Comparison of ENCODE assay signal across 11 mouse cellular contexts in genomic region chr7:30394871-30395270, GRCm38 (mm10). TPM values are rescaled to one million over a fixed set of nuclear protein-coding genes. Genes with fewer than 3 reads are reported as not detected.
A peak's percentile ranks its signal among the peaks of the same experiment; 100 is the strongest.
DNase-seq lines count a peak whose midpoint lies in the region; ATAC-seq and TF ChIP-seq lines count a peak whose summit lies in the region.
"Had no signal": no experiment of that assay in that cellular context is flagged by ENCODE, and none has a peak within 500 bp of the region (broad histone marks: within the 10 kb centered on the region; RNA-seq: fewer than 3 reads in every experiment).

No protein-coding gene starts in this region.

- no peak overlapping the region for H3K4me3 ChIP-seq in hindbrain, postnatal 0 days (ENCODE audit: low read length)
- no peak overlapping the region for H3K4me3 ChIP-seq in hindbrain, embryonic 14.5 days (replicated peaks; ENCODE audit: low read length)
- H3K4me3 ChIP-seq in macrophage (ENCODE audit: inconsistent target), result no peak overlapping the region
- no peak overlapping the region for H3K4me3 ChIP-seq in midbrain, embryonic 11.5 days (ENCODE audit: low read depth, low read length)
- H3K4me3 ChIP-seq in embryonic facial prominence, embryonic 10.5 days, result no peak overlapping the region
- H3K4me3 ChIP-seq: embryonic facial prominence, embryonic 12.5 days; limb, embryonic 10.5 days had no signal

- TF ChIP-seq CTCF in hindbrain, postnatal 0 days (IDR thresholded peaks at IDR 0.05; ENCODE audit: low read depth), result peak; percentile 21; the same call in 1 of the 2 replicates
- TF ChIP-seq CTCF in Patski (IDR thresholded peaks at IDR 0.05), result peak; percentile 47

- H3K27ac ChIP-seq in hindbrain, postnatal 0 days, result no peak overlapping the region
- no peak overlapping the region for H3K27ac ChIP-seq in hindbrain, embryonic 14.5 days
- peak overlapping the region; percentile 94 for H3K27ac ChIP-seq in macrophage
- no peak overlapping the region for H3K27ac ChIP-seq in midbrain, embryonic 11.5 days (ENCODE audit: low read depth, low read length)
- no peak overlapping the region for H3K27ac ChIP-seq in embryonic facial prominence, embryonic 10.5 days (replicated peaks)
- H3K27ac ChIP-seq: limb, embryonic 10.5 days had no signal

- CTCF ChIA-PET in Patski (lab: Charles Lee), result no interaction called here

- no peak overlapping the region for H3K4me2 ChIP-seq in hindbrain, postnatal 0 days (ENCODE audit: low read depth, low read length)
- no peak overlapping the region for H3K4me2 ChIP-seq in hindbrain, embryonic 14.5 days (replicated peaks)
- H3K4me2 ChIP-seq in midbrain, embryonic 11.5 days, result no peak overlapping the region
- H3K4me2 ChIP-seq: embryonic facial prominence, embryonic 12.5 days had no signal

- no peak overlapping the region for H3K9ac ChIP-seq in hindbrain, postnatal 0 days (replicated peaks; ENCODE audit: low read length)
- no peak overlapping the region for H3K9ac ChIP-seq in hindbrain, embryonic 14.5 days
- H3K9ac ChIP-seq in midbrain, embryonic 11.5 days (ENCODE audit: low read length), result no peak overlapping the region
- H3K9ac ChIP-seq: embryonic facial prominence, embryonic 12.5 days had no signal

- no peak for DNase-seq in hindbrain, postnatal 0 days (ENCODE audit: low spot score)
- DNase-seq in hindbrain, embryonic 14.5 days (ENCODE audit: low spot score), result no peak
- peak; percentile 68 for DNase-seq in CD4-positive helper T cell, adult 2 months (ENCODE audit: low read depth, low spot score)
- DNase-seq in Patski (ENCODE audit: low read depth, low spot score), result no peak
- no peak for DNase-seq in right cerebral cortex, postnatal 4 days
- no peak for DNase-seq in midbrain, embryonic 11.5 days (ENCODE audit: low spot score, missing footprints)
- DNase-seq in embryonic facial prominence, embryonic 10.5 days (ENCODE audit: low spot score), result no peak

- no peaks in the 10 kb centered on the region for H3K9me3 ChIP-seq in hindbrain, postnatal 0 days (ENCODE audit: low read length)
- no peaks in the 10 kb centered on the region for H3K9me3 ChIP-seq in hindbrain, embryonic 14.5 days (ENCODE audit: control insufficient read depth, low read length)
- H3K9me3 ChIP-seq in midbrain, embryonic 11.5 days (ENCODE audit: control insufficient read depth, low read length), result no peaks in the 10 kb centered on the region
- no peaks in the 10 kb centered on the region for H3K9me3 ChIP-seq in embryonic facial prominence, embryonic 10.5 days
- H3K9me3 ChIP-seq: embryonic facial prominence, embryonic 12.5 days; limb, embryonic 10.5 days had no signal

- 51% methylated on average over 2 of the region's 2 CpGs for WGBS in hindbrain, postnatal 0 days
- 48% methylated on average over 2 of the region's 2 CpGs for WGBS in hindbrain, embryonic 14.5 days
- WGBS in macrophage (ENCODE audit: missing documents), result 44% methylated on average over 2 of the region's 2 CpGs
- 26% methylated on average over 2 of the region's 2 CpGs for WGBS in midbrain, embryonic 11.5 days
- 33% methylated on average over 2 of the region's 2 CpGs for WGBS in embryonic facial prominence, embryonic 10.5 days

- no peaks in the 10 kb centered on the region for H3K36me3 ChIP-seq in hindbrain, postnatal 0 days (ENCODE audit: insufficient read depth, low read length)
- H3K36me3 ChIP-seq in hindbrain, embryonic 14.5 days (replicated peaks; ENCODE audit: control insufficient read depth, insufficient read depth), result no peaks in the 10 kb centered on the region
- no peaks in the 10 kb centered on the region for H3K36me3 ChIP-seq in macrophage (ENCODE audit: inconsistent target)
- no peaks in the 10 kb centered on the region for H3K36me3 ChIP-seq in midbrain, embryonic 11.5 days (ENCODE audit: control insufficient read depth, insufficient read depth, low read length)
- no peaks in the 10 kb centered on the region for H3K36me3 ChIP-seq in embryonic facial prominence, embryonic 10.5 days (replicated peaks)
- H3K36me3 ChIP-seq: embryonic facial prominence, embryonic 12.5 days; limb, embryonic 10.5 days had no signal

- no peaks in the 10 kb centered on the region for H3K4me1 ChIP-seq in hindbrain, postnatal 0 days (ENCODE audit: insufficient read depth, low read length)
- no peaks in the 10 kb centered on the region for H3K4me1 ChIP-seq in hindbrain, embryonic 14.5 days (replicated peaks; ENCODE audit: control insufficient read depth, insufficient read depth, low read length)
- H3K4me1 ChIP-seq in midbrain, embryonic 11.5 days (ENCODE audit: control insufficient read depth, insufficient read depth, low read length), result no peaks in the 10 kb centered on the region
- H3K4me1 ChIP-seq in embryonic facial prominence, embryonic 10.5 days, result 0 out of 2 replicates have a peak, but pooled peaks cover 8% of the 10 kb centered on the region
- H3K4me1 ChIP-seq: embryonic facial prominence, embryonic 12.5 days; limb, embryonic 10.5 days had no signal

- in situ Hi-C loops in Patski (cut with MboI; ENCODE audit: low pct_unique_long_range_greater_than_20kb), result no loop called here

- H3K27me3 ChIP-seq in hindbrain, postnatal 0 days (ENCODE audit: insufficient read depth, low read length), result no peaks in the 10 kb centered on the region
- H3K27me3 ChIP-seq in hindbrain, embryonic 14.5 days (ENCODE audit: control insufficient read depth, insufficient read depth, low read length), result no peaks in the 10 kb centered on the region
- peaks cover 28% of the 10 kb centered on the region for H3K27me3 ChIP-seq in Patski
- no peaks in the 10 kb centered on the region for H3K27me3 ChIP-seq in midbrain, embryonic 11.5 days (ENCODE audit: control insufficient read depth, insufficient read depth, low read length)
- no peaks in the 10 kb centered on the region for H3K27me3 ChIP-seq in embryonic facial prominence, embryonic 10.5 days (replicated peaks; ENCODE audit: low read depth, poor library complexity, severe bottlenecking)
- H3K27me3 ChIP-seq: embryonic facial prominence, embryonic 12.5 days had no signal

- H3K79me2 ChIP-seq in macrophage (ENCODE audit: inconsistent target), result no peaks in the 10 kb centered on the region

- POLR2A ChIA-PET in Patski (lab: Charles Lee), result no interaction called here

- ATAC-seq in hindbrain, postnatal 0 days, result no peak
- ATAC-seq in hindbrain, embryonic 14.5 days (ENCODE audit: low FRiP score), result no peak
- no peak for ATAC-seq in Patski
- no peak for ATAC-seq in midbrain, embryonic 11.5 days (ENCODE audit: low FRiP score)

RNA-seq across cellular contexts. Expression of gene Tyrobp, which starts 18.7 kb away (rescaled TPM):
- 37.3 and 59.9 TPM in 2 replicates for total RNA-seq in hindbrain, postnatal 0 days (2014; rRNA removed)
- polyA plus RNA-seq in hindbrain, postnatal 0 days (2015; fragmentation: Nextera tagmentation; extraction: Ambion mirVana), result 50.3 and 56.1 TPM in 2 replicates
- 27.2 and 35.6 TPM in 2 replicates for polyA plus RNA-seq in hindbrain, embryonic 14.5 days (2014; fragmentation: Nextera tagmentation; extraction: Ambion mirVana)
- not detected for polyA plus RNA-seq in Patski (2021)
- 100 to 1,000 TPM in 7 of 26 experiments, 10 to 100 TPM in 19; 39.6 to 123 (median 77.3) TPM for total RNA-seq in macrophage (2018; cell fraction: chromatin; rRNA removed)
- 1,000 to 10,000 TPM; 1,796 to 3,589 (median 2,552) TPM for total RNA-seq in macrophage (2018; cell fraction: cytosol; rRNA removed)
- 100 to 1,000 TPM; 185 to 760 (median 490) TPM for total RNA-seq in macrophage (2018; cell fraction: nucleus; rRNA removed)
- polyA plus RNA-seq in macrophage (2018), result 2,505 to 4,301 TPM (median 3,819 TPM) in 3 replicates
- polyA plus RNA-seq in midbrain, embryonic 11.5 days (2014; fragmentation: Nextera tagmentation; extraction: Ambion mirVana), result 16.6 and 19.7 TPM in 2 replicates
- polyA plus RNA-seq in embryonic facial prominence, embryonic 10.5 days (2016; fragmentation: Nextera tagmentation; extraction: Ambion mirVana), result 11.8 and 15.4 TPM in 2 replicates

RNA-seq across cellular contexts. Expression of gene Hcst, which starts 24.8 kb away (rescaled TPM):
- total RNA-seq in hindbrain, postnatal 0 days (2014; rRNA removed), result not detected in 2 replicates
- 0.84 and 1.0 TPM in 2 replicates for polyA plus RNA-seq in hindbrain, postnatal 0 days (2015; fragmentation: Nextera tagmentation; extraction: Ambion mirVana)
- 1.1 TPM in 1 of 2 replicates, not detected in the other for polyA plus RNA-seq in hindbrain, embryonic 14.5 days (2014; fragmentation: Nextera tagmentation; extraction: Ambion mirVana)
- polyA plus RNA-seq in Patski (2021), result not detected
- total RNA-seq in macrophage (2018; cell fraction: chromatin; rRNA removed), result 10 to 100 TPM in 1 of 26 experiments, 1 to 10 TPM in 16, not detected in 9; 3.3 to 12.1 (median 6.0) TPM
- 10 to 100 TPM; 15.7 to 50.0 (median 32.0) TPM for total RNA-seq in macrophage (2018; cell fraction: cytosol; rRNA removed)
- 10 to 100 TPM in 7 of 26 experiments, 1 to 10 TPM in 18, not detected in 1; 3.4 to 13.6 (median 7.9) TPM for total RNA-seq in macrophage (2018; cell fraction: nucleus; rRNA removed)
- polyA plus RNA-seq in macrophage (2018), result 9.3 to 40.5 TPM (median 34.0 TPM) in 3 replicates
- 0.43 and 0.45 TPM in 2 replicates for polyA plus RNA-seq in midbrain, embryonic 11.5 days (2014; fragmentation: Nextera tagmentation; extraction: Ambion mirVana)
- polyA plus RNA-seq in embryonic facial prominence, embryonic 10.5 days (2016; fragmentation: Nextera tagmentation; extraction: Ambion mirVana), result not detected in 2 replicates
- polyA plus RNA-seq: limb, embryonic 10.5 days; neural tube, embryonic 14.5 days had no signal

RNA-seq across cellular contexts. Expression of gene Nfkbid, which starts 26.7 kb away (rescaled TPM):
- 1.9 and 3.7 TPM in 2 replicates for total RNA-seq in hindbrain, postnatal 0 days (2014; rRNA removed)
- 2.1 TPM in 2 replicates for polyA plus RNA-seq in hindbrain, postnatal 0 days (2015; fragmentation: Nextera tagmentation; extraction: Ambion mirVana)
- 1.8 and 2.9 TPM in 2 replicates for polyA plus RNA-seq in hindbrain, embryonic 14.5 days (2014; fragmentation: Nextera tagmentation; extraction: Ambion mirVana)
- polyA plus RNA-seq in Patski (2021) (0.86 TPM), macrophage (2018) (3.2 to 8.3 TPM (median 6.3 TPM) in 3 replicates)
- total RNA-seq in macrophage (2018; cell fraction: chromatin; rRNA removed), result 100 to 1,000 TPM in 17 of 26 experiments, 10 to 100 TPM in 9; 35.5 to 687 (median 168) TPM
- total RNA-seq in macrophage (2018; cell fraction: cytosol; rRNA removed), result 100 to 1,000 TPM in 6 of 26 experiments, 10 to 100 TPM in 14, 1 to 10 TPM in 6; 3.4 to 171 (median 30.6) TPM
- total RNA-seq in macrophage (2018; cell fraction: nucleus; rRNA removed), result 100 to 1,000 TPM in 19 of 26 experiments, 10 to 100 TPM in 7; 30.9 to 748 (median 180) TPM
- 0.63 and 1.2 TPM in 2 replicates for polyA plus RNA-seq in midbrain, embryonic 11.5 days (2014; fragmentation: Nextera tagmentation; extraction: Ambion mirVana)
- 1.1 and 1.8 TPM in 2 replicates for polyA plus RNA-seq in embryonic facial prominence, embryonic 10.5 days (2016; fragmentation: Nextera tagmentation; extraction: Ambion mirVana)

RNA-seq across cellular contexts. Expression of gene Lrfn3, which starts 32.3 kb away (rescaled TPM):
- 45.9 and 47.4 TPM in 2 replicates for total RNA-seq in hindbrain, postnatal 0 days (2014; rRNA removed)
- polyA plus RNA-seq in hindbrain, postnatal 0 days (2015; fragmentation: Nextera tagmentation; extraction: Ambion mirVana), result 17.5 and 18.1 TPM in 2 replicates
- polyA plus RNA-seq in hindbrain, embryonic 14.5 days (2014; fragmentation: Nextera tagmentation; extraction: Ambion mirVana), result 14.5 and 15.0 TPM in 2 replicates
- polyA plus RNA-seq in Patski (2021) (21.9 TPM), macrophage (2018) (0.07 TPM in 1 of 3 replicates, not detected in the others)
- under 1 TPM in 1 of 26 experiments, not detected in 25; 0.85 TPM for total RNA-seq in macrophage (2018; cell fraction: chromatin; rRNA removed)
- under 1 TPM in 7 of 26 experiments, not detected in 19; 0.05 to 0.10 (median 0.06) TPM for total RNA-seq in macrophage (2018; cell fraction: cytosol; rRNA removed)
- total RNA-seq in macrophage (2018; cell fraction: nucleus; rRNA removed), result under 1 TPM in 1 of 26 experiments, not detected in 25; 0.48 TPM
- 5.3 and 5.9 TPM in 2 replicates for polyA plus RNA-seq in midbrain, embryonic 11.5 days (2014; fragmentation: Nextera tagmentation; extraction: Ambion mirVana)
- 5.0 and 5.4 TPM in 2 replicates for polyA plus RNA-seq in embryonic facial prominence, embryonic 10.5 days (2016; fragmentation: Nextera tagmentation; extraction: Ambion mirVana)

RNA-seq across cellular contexts. Expression of gene Aplp1, which starts 50.5 kb away (rescaled TPM):
- total RNA-seq in hindbrain, postnatal 0 days (2014; rRNA removed), result 840 and 852 TPM in 2 replicates
- polyA plus RNA-seq in hindbrain, postnatal 0 days (2015; fragmentation: Nextera tagmentation; extraction: Ambion mirVana), result 617 and 682 TPM in 2 replicates
- 690 and 752 TPM in 2 replicates for polyA plus RNA-seq in hindbrain, embryonic 14.5 days (2014; fragmentation: Nextera tagmentation; extraction: Ambion mirVana)
- polyA plus RNA-seq in Patski (2021) (104 TPM), macrophage (2018) (0.67 to 1.3 TPM (median 0.75 TPM) in 3 replicates)
- 1 to 10 TPM in 1 of 26 experiments, under 1 TPM in 4, not detected in 21; 0.37 to 3.7 (median 0.51) TPM for total RNA-seq in macrophage (2018; cell fraction: chromatin; rRNA removed)
- total RNA-seq in macrophage (2018; cell fraction: cytosol; rRNA removed), result 1 to 10 TPM in 1 of 26 experiments, under 1 TPM in 25; 0.24 to 1.0 (median 0.57) TPM
- total RNA-seq in macrophage (2018; cell fraction: nucleus; rRNA removed), result 1 to 10 TPM in 8 of 26 experiments, under 1 TPM in 16, not detected in 2; 0.42 to 1.8 (median 0.87) TPM
- polyA plus RNA-seq in midbrain, embryonic 11.5 days (2014; fragmentation: Nextera tagmentation; extraction: Ambion mirVana), result 128 and 134 TPM in 2 replicates
- polyA plus RNA-seq in embryonic facial prominence, embryonic 10.5 days (2016; fragmentation: Nextera tagmentation; extraction: Ambion mirVana), result 28.6 and 32.3 TPM in 2 replicates

Comparison
In these comparisons a context has a peak if more than half of its experiments do, and no peak if none do; other contexts are left out.
1. RNA of gene Tyrobp, which starts 18.7 kb away (polyA plus RNA-seq): 2,505 to 4,301 TPM in macrophage; 50.3 to 56.1 TPM in hindbrain, postnatal 0 days, 27.2 to 35.6 TPM in hindbrain, embryonic 14.5 days, 16.6 to 19.7 TPM in midbrain, embryonic 11.5 days, 11.8 to 15.4 TPM in embryonic facial prominence, embryonic 10.5 days and not detected in Patski (single experiment); every median in the first group is over 10 times any median in the second.